In genomic region chr3:128881685-128882444, GRCm38 (mm10) we compare ENCODE assay signal across 15 mouse cellular contexts.
DNase-seq lines count a peak whose midpoint lies in the region; ATAC-seq lines count a peak whose summit lies in the region.
"Had no signal": no experiment of that assay in that cellular context is flagged by ENCODE, and none has a peak within 500 bp of the region (broad histone marks: within the 10 kb centered on the region; RNA-seq: fewer than 3 reads in every experiment).

No protein-coding gene starts in this region.

- H3K4me1 ChIP-seq in forebrain, embryonic 12.5 days: peaks cover 7% of the 10 kb centered on the region
- H3K4me1 ChIP-seq in forebrain, embryonic 10.5 days: peaks cover 9% of the 10 kb centered on the region
- H3K4me1 ChIP-seq in midbrain, embryonic 14.5 days (ENCODE audit: control insufficient read depth, insufficient read depth, low read length): peaks cover 9% of the 10 kb centered on the region; the same call in 1 of the 2 replicates
- no peaks in the 10 kb centered on the region for H3K4me1 ChIP-seq in midbrain, embryonic 11.5 days (ENCODE audit: control insufficient read depth, insufficient read depth, low read length)
- H3K4me1 ChIP-seq in stomach, embryonic 16.5 days (ENCODE audit: control insufficient read depth, insufficient read depth, low read length): no peaks in the 10 kb centered on the region

- H3K4me3 ChIP-seq in forebrain, embryonic 12.5 days (replicated peaks): no peak overlapping the region
- H3K4me3 ChIP-seq in forebrain, embryonic 10.5 days: no peak overlapping the region
- H3K4me3 ChIP-seq in midbrain, embryonic 14.5 days (replicated peaks; ENCODE audit: low read depth, low read length): no peak overlapping the region
- no peak overlapping the region for H3K4me3 ChIP-seq in midbrain, embryonic 11.5 days (ENCODE audit: low read depth, low read length)
- no peak overlapping the region for H3K4me3 ChIP-seq in stomach, embryonic 16.5 days (replicated peaks; ENCODE audit: low read length)

- DNase-seq in forebrain, embryonic 10.5 days (ENCODE audit: extremely low spot score, low spot score): no peak
- peak; percentile 37 for DNase-seq in midbrain, embryonic 14.5 days
- no peak for DNase-seq in midbrain, embryonic 11.5 days (ENCODE audit: low spot score, missing footprints)
- peak; percentile 5 for DNase-seq in hindlimb bud, embryonic 11.5 days (ENCODE audit: extremely low spot score, low read depth, low spot score)
- no peak for DNase-seq in adrenal gland, postnatal 36 days
- DNase-seq: cerebellum, adult 9-11 months; gastrocnemius, postnatal 14 days; kidney, adult 11 months; layer of hippocampus, adult 9-11 months; left cerebral cortex, postnatal 4 days; lung, postnatal 10 days; thymus, postnatal 14 days had no signal

- WGBS in forebrain, embryonic 12.5 days: 36% methylated on average over 10 of the region's 10 CpGs
- 65% methylated on average over 10 of the region's 10 CpGs for WGBS in forebrain, embryonic 10.5 days
- WGBS in midbrain, embryonic 14.5 days: 39% methylated on average over 10 of the region's 10 CpGs
- WGBS in midbrain, embryonic 11.5 days: 60% methylated on average over 10 of the region's 10 CpGs
- WGBS in stomach, embryonic 16.5 days: 32% methylated on average over 10 of the region's 10 CpGs

- no peak overlapping the region for H3K27ac ChIP-seq in forebrain, embryonic 12.5 days
- H3K27ac ChIP-seq in forebrain, embryonic 10.5 days: no peak overlapping the region
- H3K27ac ChIP-seq in midbrain, embryonic 14.5 days (replicated peaks; ENCODE audit: low read depth, low read length): no peak overlapping the region
- no peak overlapping the region for H3K27ac ChIP-seq in midbrain, embryonic 11.5 days (ENCODE audit: low read depth, low read length)
- no peak overlapping the region for H3K27ac ChIP-seq in stomach, embryonic 16.5 days (ENCODE audit: low read length)

- no peak overlapping the region for H3K9ac ChIP-seq in forebrain, embryonic 12.5 days
- H3K9ac ChIP-seq in midbrain, embryonic 14.5 days (replicated peaks; ENCODE audit: low read length): no peak overlapping the region
- no peak overlapping the region for H3K9ac ChIP-seq in midbrain, embryonic 11.5 days (ENCODE audit: low read length)
- no peak overlapping the region for H3K9ac ChIP-seq in stomach, embryonic 16.5 days (ENCODE audit: low read length)

- H3K36me3 ChIP-seq in forebrain, embryonic 12.5 days (replicated peaks): no peaks in the 10 kb centered on the region
- no peaks in the 10 kb centered on the region for H3K36me3 ChIP-seq in forebrain, embryonic 10.5 days (replicated peaks)
- no peaks in the 10 kb centered on the region for H3K36me3 ChIP-seq in midbrain, embryonic 14.5 days (ENCODE audit: control insufficient read depth, insufficient read depth, low read length)
- H3K36me3 ChIP-seq in midbrain, embryonic 11.5 days (ENCODE audit: control insufficient read depth, insufficient read depth, low read length): no peaks in the 10 kb centered on the region
- H3K36me3 ChIP-seq in stomach, embryonic 16.5 days (ENCODE audit: control insufficient read depth, insufficient read depth, low read length): no peaks in the 10 kb centered on the region

- H3K9me3 ChIP-seq in forebrain, embryonic 12.5 days: no peaks in the 10 kb centered on the region
- H3K9me3 ChIP-seq in forebrain, embryonic 10.5 days: no peaks in the 10 kb centered on the region
- no peaks in the 10 kb centered on the region for H3K9me3 ChIP-seq in midbrain, embryonic 14.5 days (ENCODE audit: control insufficient read depth, low read length)
- no peaks in the 10 kb centered on the region for H3K9me3 ChIP-seq in midbrain, embryonic 11.5 days (ENCODE audit: control insufficient read depth, low read length)
- no peaks in the 10 kb centered on the region for H3K9me3 ChIP-seq in stomach, embryonic 16.5 days (replicated peaks; ENCODE audit: control insufficient read depth, low read length)

- 0 out of 2 replicates have a peak, but pooled peaks have one; percentile 20 for ATAC-seq in forebrain, embryonic 12.5 days (ENCODE audit: low FRiP score)
- ATAC-seq in midbrain, embryonic 14.5 days (ENCODE audit: low FRiP score, low TSS enrichment): peak; percentile 43; the same call in 1 of the 2 replicates
- ATAC-seq in midbrain, embryonic 11.5 days (ENCODE audit: low FRiP score): no peak
- ATAC-seq in stomach, embryonic 16.5 days (ENCODE audit: insufficient read depth, low FRiP score): no peak
- ATAC-seq in cerebellum, adult (ENCODE audit: insufficient number of reproducible peaks, low FRiP score, low TSS enrichment): no peak

- no peak overlapping the region for H3K4me2 ChIP-seq in forebrain, embryonic 12.5 days
- H3K4me2 ChIP-seq in midbrain, embryonic 14.5 days (ENCODE audit: low read length): no peak overlapping the region
- no peak overlapping the region for H3K4me2 ChIP-seq in midbrain, embryonic 11.5 days
- 0 out of 2 replicates have a peak overlapping the region, but pooled peaks have one; percentile 12 for H3K4me2 ChIP-seq in stomach, embryonic 16.5 days (ENCODE audit: low read depth, low read length)

- no peaks in the 10 kb centered on the region for H3K27me3 ChIP-seq in forebrain, embryonic 12.5 days
- H3K27me3 ChIP-seq in forebrain, embryonic 10.5 days (ENCODE audit: poor library complexity, severe bottlenecking): no peaks in the 10 kb centered on the region
- no peaks in the 10 kb centered on the region for H3K27me3 ChIP-seq in midbrain, embryonic 14.5 days (ENCODE audit: control insufficient read depth, insufficient read depth, low read length)
- no peaks in the 10 kb centered on the region for H3K27me3 ChIP-seq in midbrain, embryonic 11.5 days (ENCODE audit: control insufficient read depth, insufficient read depth, low read length)
- no peaks in the 10 kb centered on the region for H3K27me3 ChIP-seq in stomach, embryonic 16.5 days (ENCODE audit: control insufficient read depth, insufficient read depth, low read length)

Comparison
In these comparisons a context has a peak if more than half of its experiments do, and no peak if none do; other contexts are left out.
1. ATAC-seq: peak in forebrain, embryonic 12.5 days (single experiment) and midbrain, embryonic 14.5 days (single experiment); none in midbrain, embryonic 11.5 days (single experiment), stomach, embryonic 16.5 days (single experiment) and cerebellum, adult (single experiment).
2. DNase-seq: peak in midbrain, embryonic 14.5 days (single experiment) and hindlimb bud, embryonic 11.5 days (single experiment); none in forebrain, embryonic 10.5 days (single experiment), midbrain, embryonic 11.5 days (single experiment) and adrenal gland, postnatal 36 days (0 of 2).